Mouse (Mus musculus) olfactory bulb, adult 2 months (tissue): ENCODE measurements around the gene Borcs5. TPM values are rescaled to one million over a fixed set of nuclear protein-coding genes. Genes with fewer than 3 reads are reported as not detected.

Experiments used
- H3K27ac ChIP-seq: fragments of 200-500 bp; 2 replicates; pipeline ENCODE4 v1.5.1; 2012; ENCODE audit warnings: low read depth, low read length; ENCODE audit not compliant: insufficient read depth
- H3K4me1 ChIP-seq: fragments of 200-500 bp; 2 replicates; pipeline ENCODE4 v1.6.1; 2012; ENCODE audit warnings: low read length; ENCODE audit not compliant: control insufficient read depth, insufficient read depth
- H3K4me3 ChIP-seq: fragments of 200-500 bp; 2 replicates; pipeline ENCODE4 v1.5.1; 2012; ENCODE audit warnings: mild to moderate bottlenecking, low read depth, low read length, moderate library complexity; ENCODE audit not compliant: insufficient read depth
- CTCF ChIP-seq: fragments of 200-500 bp; IDR thresholded peaks from 2 replicates; pipeline ENCODE4 v1.5.1; 2012; ENCODE audit warnings: low read depth, mild to moderate bottlenecking, low read length, moderate library complexity; ENCODE audit not compliant: insufficient read depth
- POLR2A ChIP-seq: fragments of 200-500 bp; IDR thresholded peaks from 2 replicates; pipeline ENCODE4 v1.6.1; 2012; ENCODE audit warnings: mild to moderate bottlenecking, low read depth, low read length, moderate library complexity; ENCODE audit not compliant: insufficient read depth
- WGBS: fragments of 180-500 bp; shearing (Covaris S2); methylation state at CpG from one replicate; pipeline ENCODE4 v1.1.7; 2018; 5-methylcytosine and 5-hydroxymethylcytosine counted together
- polyA plus RNA-seq: library from polyadenylated mRNA; stranded (reverse); fragments of >200 nt; gene quantifications from 2 replicates; pipeline ENCODE4 v1.2.4, GENCODE M21; 2012; ENCODE audit warnings: low replicate concordance; ENCODE audit not compliant: missing spikeins, insufficient read depth, insufficient read length

Borcs5 gene
- polyA plus RNA-seq: not detected in 2 replicates

DNA sequence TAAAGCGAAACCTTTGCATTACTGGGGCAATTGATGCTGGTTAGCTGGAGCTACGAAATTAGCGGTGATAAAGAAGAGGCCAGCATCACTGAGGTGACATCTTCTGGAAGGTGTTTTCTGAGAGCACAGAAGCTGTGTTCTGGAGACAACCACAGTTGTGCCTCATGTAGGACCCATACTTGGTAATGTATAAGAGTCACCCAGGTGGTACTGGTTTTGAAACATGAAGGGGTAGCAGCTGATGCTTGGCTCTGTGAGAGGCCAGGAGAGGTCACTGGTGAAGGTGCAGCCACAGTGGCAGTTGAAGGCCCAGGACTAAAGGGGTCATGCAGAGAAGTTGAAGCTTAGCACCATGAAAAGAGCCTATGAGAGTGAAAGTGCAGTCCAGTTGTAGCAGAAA is at the start of gene Borcs5:
Borcs5 (plus strand) TSS at position 301 of the 400 bp plus-strand sequence.
- WGBS: 97% methylated on average over 3 of the region's 3 CpGs
- no peak for TF ChIP-seq CTCF
- TF ChIP-seq POLR2A: no peak

DNA sequence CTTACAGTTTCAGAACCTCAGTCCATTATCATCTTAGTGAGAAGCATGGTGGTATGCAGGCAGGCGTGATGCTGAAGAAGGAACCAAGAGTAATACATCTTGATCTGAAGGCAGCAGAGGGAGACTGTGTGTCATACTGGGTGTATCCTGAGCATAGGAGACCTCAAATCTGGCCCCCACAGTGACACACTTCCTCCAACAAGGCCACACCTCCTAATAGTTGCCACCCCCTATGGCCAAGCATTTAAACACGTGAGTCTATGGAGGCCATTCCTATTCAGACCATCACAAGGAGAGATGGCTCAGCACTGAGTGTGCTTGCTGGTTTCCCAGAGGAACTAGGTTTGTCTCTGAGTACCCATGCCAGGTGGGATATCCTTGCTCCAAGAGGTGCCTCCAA is 47.7 kb upstream of the Borcs5 start:
- H3K27ac ChIP-seq: no peak overlapping the region
- no peaks in the 10 kb centered on the region for H3K4me1 ChIP-seq
- no peak overlapping the region for H3K4me3 ChIP-seq
- TF ChIP-seq POLR2A: no peak
- TF ChIP-seq CTCF: no peak
- WGBS: 85% methylated on average over 2 of the region's 2 CpGs

More for the DNA sequence above, at the start of gene Borcs5:
- H3K4me1 ChIP-seq: no peaks in the 10 kb centered on the region; the same call in 1 of the 2 replicates
- no peak within 1 kb of the TSS for H3K27ac ChIP-seq
- H3K4me3 ChIP-seq: no peak within 1 kb of the TSS

- 81% methylated on average over 21 of the region's 21 CpGs for WGBS
Observed at GRCm38 (mm10) chr6:134594569-134595442, 44.5 kb upstream of the Borcs5 start.

GRCm38 (mm10) chr6:134597651-134598229 is 41.6 kb upstream of the Borcs5 start:
- no peaks in the 10 kb centered on the region for H3K4me1 ChIP-seq
- 91% methylated on average over 6 of the region's 6 CpGs for WGBS
- H3K4me3 ChIP-seq: no peak overlapping the region
- no peak for TF ChIP-seq CTCF
- TF ChIP-seq POLR2A: no peak
- H3K27ac ChIP-seq: no peak overlapping the region

More at GRCm38 (mm10) chr6:134594569-134595442, 44.5 kb upstream of the Borcs5 start:
- Histone ChIP-seq H3K4me1 (no peaks in the 10 kb centered on the region), H3K27ac (no peak overlapping the region), H3K4me3 (no peak overlapping the region)
- TF ChIP-seq CTCF (no peak), POLR2A (no peak)

- H3K27ac ChIP-seq: no peak overlapping the region
- WGBS: 68% methylated on average over 1 of the region's 1 CpGs
- no peaks in the 10 kb centered on the region for H3K4me1 ChIP-seq
- H3K4me3 ChIP-seq: no peak overlapping the region
- no peak for TF ChIP-seq CTCF
- no peak for TF ChIP-seq POLR2A
Observed at GRCm38 (mm10) chr6:134599239-134599638, 40.1 kb upstream of the Borcs5 start.

GRCm38 (mm10) chr6:134601130-134601529 is 38.2 kb upstream of the Borcs5 start:
- Histone ChIP-seq H3K4me3 (no peak overlapping the region), H3K27ac (no peak overlapping the region), H3K4me1 (no peaks in the 10 kb centered on the region)
- no peak for TF ChIP-seq POLR2A
- TF ChIP-seq CTCF: no peak
- WGBS: 69% methylated on average over 7 of the region's 7 CpGs

DNA sequence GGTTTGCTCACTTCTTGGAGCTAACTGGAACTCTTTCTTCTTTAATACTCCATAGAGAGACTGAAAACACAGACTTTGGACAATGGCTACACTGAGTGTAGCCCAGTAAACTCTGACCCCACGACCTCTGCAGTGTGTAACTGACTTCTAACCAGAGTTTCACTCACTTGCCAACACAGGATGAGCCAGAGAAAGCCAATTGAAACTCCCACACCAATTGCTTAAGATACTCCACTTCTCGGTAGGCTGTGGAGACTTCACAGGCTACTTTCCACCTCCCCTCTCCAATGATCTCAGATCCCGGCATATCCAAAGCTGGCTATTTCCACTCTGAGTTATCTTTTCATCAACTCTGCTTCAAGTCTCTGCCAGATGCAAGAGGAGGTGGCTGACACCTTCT is 37.5 kb upstream of the Borcs5 start:
- no peak overlapping the region for H3K4me3 ChIP-seq
- TF ChIP-seq CTCF (no peak), POLR2A (no peak)
- H3K4me1 ChIP-seq: no peaks in the 10 kb centered on the region
- H3K27ac ChIP-seq: no peak overlapping the region
- 57% methylated on average over 3 of the region's 3 CpGs for WGBS

- Histone ChIP-seq H3K4me3 (no peak overlapping the region), H3K27ac (no peak overlapping the region), H3K4me1 (no peaks in the 10 kb centered on the region)
- WGBS: 70% methylated on average over 10 of the region's 10 CpGs
- TF ChIP-seq POLR2A: no peak
- TF ChIP-seq CTCF: no peak
Observed at GRCm38 (mm10) chr6:134602371-134603003, 36.8 kb upstream of the Borcs5 start.

GRCm38 (mm10) chr6:134605196-134605595 is 34.1 kb upstream of the Borcs5 start:
- TF ChIP-seq CTCF: no peak
- no peak for TF ChIP-seq POLR2A
- Histone ChIP-seq H3K27ac (no peak overlapping the region), H3K4me3 (no peak overlapping the region), H3K4me1 (no peaks in the 10 kb centered on the region)
- WGBS: 94% methylated on average over 3 of the region's 3 CpGs
